Mouse (Mus musculus): ENCODE results near the gene Apba2. TPM values are rescaled to one million over a fixed set of nuclear protein-coding genes. Genes with fewer than 3 reads are reported as not detected.

Gene Apba2
- polyA plus RNA-seq, 1 experiment from 2014 or later, result 1.1 TPM

GRCm38 (mm10) chr7:64497438-64497837 is 4.1 kb upstream of the Apba2 start:
- WGBS, result 37% methylated on average over 10 of the region's 10 CpGs
- no peaks in the 10 kb centered on the region for H3K36me3 ChIP-seq (ENCODE audit: insufficient read depth, low read length)
- H3K4me2 ChIP-seq (replicated peaks; ENCODE audit: low read depth, low read length), result no peak overlapping the region
- no peak for ATAC-seq
- no peak overlapping the region for H3K9ac ChIP-seq (replicated peaks; ENCODE audit: low read depth)
- TF ChIP-seq EP300 (IDR thresholded peaks at IDR 0.05) (no peak), CTCF (IDR thresholded peaks at IDR 0.05) (peak; percentile 42)
- peaks cover 4% of the 10 kb centered on the region; the same call in 1 of the 2 replicates for H3K4me1 ChIP-seq (ENCODE audit: insufficient read depth, low read depth, low read length)
- H3K27me3 ChIP-seq (replicated peaks; ENCODE audit: insufficient read depth, low read length), result peaks cover 16% of the 10 kb centered on the region
- no peak overlapping the region for H3K27ac ChIP-seq (ENCODE audit: low read length)
- DNase-seq (ENCODE audit: low spot score), result no peak
- no peaks in the 10 kb centered on the region for H3K9me3 ChIP-seq (ENCODE audit: low read length)
- H3K4me3 ChIP-seq (ENCODE audit: low read depth, low read length), result no peak overlapping the region

GRCm38 (mm10) chr7:64502271-64503180 is 1.0 kb downstream of the Apba2 start:
- Histone ChIP-seq H3K9me3 (ENCODE audit: low read length) (no peaks in the 10 kb centered on the region), H3K9ac (replicated peaks; ENCODE audit: low read depth) (no peak overlapping the region), H3K27ac (ENCODE audit: low read length) (no peak overlapping the region), H3K4me1 (ENCODE audit: insufficient read depth, low read depth, low read length) (peaks cover 4% of the 10 kb centered on the region; the same call in 1 of the 2 replicates), H3K4me2 (replicated peaks; ENCODE audit: low read depth, low read length) (peak overlapping the region; percentile 66), H3K4me3 (ENCODE audit: low read depth, low read length) (peak overlapping the region; percentile 37), H3K36me3 (ENCODE audit: insufficient read depth, low read length) (no peaks in the 10 kb centered on the region), H3K27me3 (replicated peaks; ENCODE audit: insufficient read depth, low read length) (peaks cover 27% of the 10 kb centered on the region)
- WGBS, result 5% methylated on average over 41 of the region's 47 CpGs
- DNase-seq (ENCODE audit: low spot score) (no peak), ATAC-seq (0 out of 2 replicates have a peak, but pooled peaks have one; percentile 3)
- no peak for TF ChIP-seq CTCF (IDR thresholded peaks at IDR 0.05)
- no peak for TF ChIP-seq EP300 (IDR thresholded peaks at IDR 0.05)

GRCm38 (mm10) chr7:64503641-64504040 is 2.1 kb downstream of the Apba2 start:
- Histone ChIP-seq H3K9ac (replicated peaks; ENCODE audit: low read depth) (no peak overlapping the region), H3K4me1 (ENCODE audit: insufficient read depth, low read depth, low read length) (peaks cover 4% of the 10 kb centered on the region; the same call in 1 of the 2 replicates), H3K27ac (ENCODE audit: low read length) (no peak overlapping the region), H3K4me3 (ENCODE audit: low read depth, low read length) (no peak overlapping the region), H3K27me3 (replicated peaks; ENCODE audit: insufficient read depth, low read length) (peaks cover 27% of the 10 kb centered on the region), H3K36me3 (ENCODE audit: insufficient read depth, low read length) (no peaks in the 10 kb centered on the region), H3K9me3 (ENCODE audit: low read length) (no peaks in the 10 kb centered on the region), H3K4me2 (replicated peaks; ENCODE audit: low read depth, low read length) (no peak overlapping the region)
- no peak for ATAC-seq
- WGBS, result 77% methylated on average over 6 of the region's 6 CpGs
- TF ChIP-seq CTCF (IDR thresholded peaks at IDR 0.05) (no peak), EP300 (IDR thresholded peaks at IDR 0.05) (no peak)
- DNase-seq (ENCODE audit: low spot score), result no peak

- peaks cover 27% of the 10 kb centered on the region for H3K27me3 ChIP-seq (replicated peaks; ENCODE audit: insufficient read depth, low read length)
- H3K36me3 ChIP-seq (ENCODE audit: insufficient read depth, low read length), result no peaks in the 10 kb centered on the region
- no peak for ATAC-seq
- no peak overlapping the region for H3K4me3 ChIP-seq (ENCODE audit: low read depth, low read length)
- TF ChIP-seq EP300 (IDR thresholded peaks at IDR 0.05) (no peak), CTCF (IDR thresholded peaks at IDR 0.05) (no peak)
- no peak overlapping the region for H3K9ac ChIP-seq (replicated peaks; ENCODE audit: low read depth)
- no peak overlapping the region for H3K4me2 ChIP-seq (replicated peaks; ENCODE audit: low read depth, low read length)
- H3K9me3 ChIP-seq (ENCODE audit: low read length), result no peaks in the 10 kb centered on the region
- no peak overlapping the region for H3K27ac ChIP-seq (ENCODE audit: low read length)
- WGBS, result 19% methylated on average over 8 of the region's 8 CpGs
- H3K4me1 ChIP-seq (ENCODE audit: insufficient read depth, low read depth, low read length), result peaks cover 4% of the 10 kb centered on the region; the same call in 1 of the 2 replicates
- DNase-seq (ENCODE audit: low spot score), result no peak
Observed at GRCm38 (mm10) chr7:64504691-64505231, 3.3 kb downstream of the Apba2 start.

- 65% methylated on average over 3 of the region's 3 CpGs for WGBS
- no peak for DNase-seq (ENCODE audit: low spot score)
Observed at GRCm38 (mm10) chr7:64505571-64505970, 4.1 kb downstream of the Apba2 start.

GRCm38 (mm10) chr7:64508826-64509225 is 7.3 kb downstream of the Apba2 start:
- WGBS, result 81% methylated on average over 7 of the region's 7 CpGs
- no peak for ATAC-seq
- H3K4me1 ChIP-seq (ENCODE audit: insufficient read depth, low read depth, low read length), result no peaks in the 10 kb centered on the region

More at GRCm38 (mm10) chr7:64505571-64505970, 4.1 kb downstream of the Apba2 start:
- Histone ChIP-seq H3K4me1 (ENCODE audit: insufficient read depth, low read depth, low read length) (peaks cover 4% of the 10 kb centered on the region; the same call in 1 of the 2 replicates), H3K9ac (replicated peaks; ENCODE audit: low read depth) (no peak overlapping the region), H3K27ac (ENCODE audit: low read length) (no peak overlapping the region), H3K27me3 (replicated peaks; ENCODE audit: insufficient read depth, low read length) (peaks cover 27% of the 10 kb centered on the region), H3K36me3 (ENCODE audit: insufficient read depth, low read length) (no peaks in the 10 kb centered on the region), H3K4me2 (replicated peaks; ENCODE audit: low read depth, low read length) (no peak overlapping the region), H3K9me3 (ENCODE audit: low read length) (no peaks in the 10 kb centered on the region), H3K4me3 (ENCODE audit: low read depth, low read length) (no peak overlapping the region)
- ATAC-seq, result no peak
- no peak for TF ChIP-seq EP300 (IDR thresholded peaks at IDR 0.05)

More at GRCm38 (mm10) chr7:64508826-64509225, 7.3 kb downstream of the Apba2 start:
- no peak for DNase-seq (ENCODE audit: low spot score)
- Histone ChIP-seq H3K36me3 (ENCODE audit: insufficient read depth, low read length) (no peaks in the 10 kb centered on the region), H3K27ac (ENCODE audit: low read length) (no peak overlapping the region), H3K4me2 (replicated peaks; ENCODE audit: low read depth, low read length) (no peak overlapping the region), H3K9ac (replicated peaks; ENCODE audit: low read depth) (no peak overlapping the region), H3K4me3 (ENCODE audit: low read depth, low read length) (no peak overlapping the region), H3K9me3 (ENCODE audit: low read length) (no peaks in the 10 kb centered on the region), H3K27me3 (replicated peaks; ENCODE audit: insufficient read depth, low read length) (no peaks in the 10 kb centered on the region)
- no peak for TF ChIP-seq CTCF (IDR thresholded peaks at IDR 0.05)
